Mouse (Mus musculus): ENCODE measurements around the gene Pias4.
"Not testable (repeated sequence)": the region's sequence is repeated elsewhere in the genome, so short reads cannot be mapped to it uniquely, and the experiment has no call there.

DNA sequence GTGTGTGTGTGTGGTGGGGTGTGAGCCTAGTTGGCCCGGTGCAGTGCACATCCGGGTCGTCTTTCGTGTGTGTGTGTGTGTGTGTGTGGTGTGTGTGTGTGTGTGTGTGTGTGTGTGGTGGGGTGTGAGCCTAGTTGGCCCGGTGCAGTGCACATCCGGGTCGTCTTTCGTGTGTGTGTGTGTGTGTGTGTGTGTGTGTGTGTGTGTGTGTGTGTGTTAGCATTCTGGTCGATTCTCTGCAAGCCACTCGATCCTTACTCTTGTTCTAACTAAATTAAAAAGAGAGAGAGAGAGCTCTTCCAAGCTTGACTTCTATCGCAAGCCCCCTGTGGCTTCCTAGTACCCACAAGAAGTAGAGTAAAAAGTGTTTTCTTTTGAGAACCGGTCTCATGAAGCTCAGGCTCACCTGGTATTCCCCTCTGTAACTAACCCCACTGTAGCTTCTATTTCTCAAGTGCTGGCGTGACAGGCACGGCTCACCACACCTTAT lies 1.7 kb upstream of the Pias4 start:
- not testable (repeated sequence) for TF ChIP-seq POLR2AphosphoS5 (IDR thresholded peaks at IDR 0.05; ENCODE audit: borderline replicate concordance, low read depth, low read length); CTCF (IDR thresholded peaks at IDR 0.05 in 2 of 3, conservative IDR thresholded peaks at IDR 0.05 in 1 of 3; ENCODE audit: control insufficient read depth in 1 of 3, insufficient read depth in 1 of 3, low read depth in 2 of 3, low read length in 3 of 3, poor library complexity in 1 of 3, severe bottlenecking in 1 of 3); GABPA (IDR thresholded peaks at IDR 0.05; ENCODE audit: low read depth, low read length); MYC (IDR thresholded peaks at IDR 0.05; ENCODE audit: low read depth, low read length); POLR2A (IDR thresholded peaks at IDR 0.05; ENCODE audit: control insufficient read depth in 1 of 2, insufficient read depth in 1 of 2, low read depth in 1 of 2, low read length in 2 of 2, poor library complexity in 1 of 2); CHD2 (IDR thresholded peaks at IDR 0.05; ENCODE audit: low read length); SIN3A (IDR thresholded peaks at IDR 0.05; ENCODE audit: low read length); ETS1 (IDR thresholded peaks at IDR 0.05; ENCODE audit: low read depth, low read length); JUND (IDR thresholded peaks at IDR 0.05; ENCODE audit: low read depth, low read length); MAFK (IDR thresholded peaks at IDR 0.05; ENCODE audit: borderline replicate concordance, low read depth, low read length); ZNF384 (IDR thresholded peaks at IDR 0.05; ENCODE audit: low read depth, low read length); POLR2AphosphoS2 (IDR thresholded peaks at IDR 0.05; ENCODE audit: low read length); E2F4 (IDR thresholded peaks at IDR 0.05; ENCODE audit: borderline replicate concordance, low read depth, low read length)

Measured in MEL (cell line).